Mouse (Mus musculus): ENCODE data around the gene Pigr.

GRCm38 (mm10) chr1:130835161-130835936 lies 8.9 kb downstream of the Pigr start:
- TF ChIP-seq CTCF (IDR thresholded peaks at IDR 0.05; ENCODE audit: borderline replicate concordance, extremely low read depth, insufficient read depth, insufficient read length) (no peak), POLR2A (IDR thresholded peaks at IDR 0.05; ENCODE audit: borderline replicate concordance, extremely low read depth, insufficient read depth, insufficient read length, poor library complexity, severe bottlenecking) (no peak)

Data from brain, embryonic 14.5 days (tissue).